Mouse (Mus musculus): ENCODE results near the gene Dct. TPM values are rescaled to one million over a fixed set of nuclear protein-coding genes. Genes with fewer than 3 reads are reported as not detected.

Dct gene
- 4.8 TPM for polyA plus RNA-seq (2014; fragmentation: Illumina TruSeq; extraction: RNeasy Lipid Tissue Mini Kit (QIAGEN cat#74804); ENCODE audit: low read depth, low replicate concordance)

GRCm38 (mm10) chr14:118051975-118052630 lies at the start of gene Dct:
Dct (minus strand) TSS chr14:118052244.

Other genes starting within 250 kb of the Dct start
- gene Tgds, start 80.5 kb upstream of the Dct start, polyA plus RNA-seq (2014; fragmentation: Illumina TruSeq; extraction: RNeasy Lipid Tissue Mini Kit (QIAGEN cat#74804); ENCODE audit: low read depth, low replicate concordance), result 12.0 TPM
- gene Gpr180, start 84.9 kb upstream of the Dct start, polyA plus RNA-seq (2014; fragmentation: Illumina TruSeq; extraction: RNeasy Lipid Tissue Mini Kit (QIAGEN cat#74804); ENCODE audit: low read depth, low replicate concordance), result 21.8 TPM
- not detected for gene Sox21, start 184.8 kb upstream of the Dct start, polyA plus RNA-seq (2014; fragmentation: Illumina TruSeq; extraction: RNeasy Lipid Tissue Mini Kit (QIAGEN cat#74804); ENCODE audit: low read depth, low replicate concordance)
- gene Gm9376, start 214.7 kb upstream of the Dct start, polyA plus RNA-seq (2014; fragmentation: Illumina TruSeq; extraction: RNeasy Lipid Tissue Mini Kit (QIAGEN cat#74804); ENCODE audit: low read depth, low replicate concordance), result not detected